Mouse (Mus musculus): ENCODE measurements around the gene Zmynd15. TPM values are rescaled to one million over a fixed set of nuclear protein-coding genes. Genes with fewer than 3 reads are reported as not detected.

Gene Zmynd15
- polyA plus RNA-seq, 1 experiment from 2014 or later: 0.17 TPM

- no peaks in the 10 kb centered on the region for H3K9me3 ChIP-seq (replicated peaks)
- H3K4me2 ChIP-seq: no peak overlapping the region
- H3K4me1 ChIP-seq (replicated peaks): peaks cover 16% of the 10 kb centered on the region
- ATAC-seq (ENCODE audit: low read depth) (no peak), DNase-seq (no peak)
- WGBS (ENCODE audit: insufficient replicate concordance): 12% methylated on average over 1 of the region's 1 CpGs
- H3K4me3 ChIP-seq (replicated peaks): no peak overlapping the region
- no peak overlapping the region for H3K9ac ChIP-seq
- no peaks in the 10 kb centered on the region for H3K27me3 ChIP-seq
- no peak overlapping the region for H3K27ac ChIP-seq
- no peaks in the 10 kb centered on the region for H3K36me3 ChIP-seq
These were observed 11.9 kb upstream of the Zmynd15 start for GRCm38 (mm10) chr11:70447373-70447772.

GRCm38 (mm10) chr11:70450926-70451325 lies 8.3 kb upstream of the Zmynd15 start:
- Histone ChIP-seq H3K4me1 (replicated peaks) (peaks cover 31% of the 10 kb centered on the region), H3K27me3 (no peaks in the 10 kb centered on the region), H3K36me3 (peaks cover 4% of the 10 kb centered on the region), H3K9ac (no peak overlapping the region), H3K4me3 (replicated peaks) (no peak overlapping the region), H3K27ac (no peak overlapping the region), H3K9me3 (replicated peaks) (no peaks in the 10 kb centered on the region), H3K4me2 (peak overlapping the region; percentile 84)
- no peak for DNase-seq
- WGBS (ENCODE audit: insufficient replicate concordance): 76% methylated on average over 2 of the region's 2 CpGs
- ATAC-seq (ENCODE audit: low read depth): no peak

GRCm38 (mm10) chr11:70451797-70452498 lies 7.3 kb upstream of the Zmynd15 start, which contains the start of gene Med11:
Gene Med11 (plus strand): TSS chr11:70451919.
- H3K9me3 ChIP-seq (replicated peaks): no peaks in the 10 kb centered on the region
- peak within 1 kb of the TSS; percentile 84 for H3K4me2 ChIP-seq
- H3K4me1 ChIP-seq (replicated peaks): peaks cover 25% of the 10 kb centered on the region
- H3K36me3 ChIP-seq: peaks cover 4% of the 10 kb centered on the region
- ATAC-seq (ENCODE audit: low read depth): peak; percentile 96
- H3K4me3 ChIP-seq (replicated peaks): peak within 1 kb of the TSS; percentile 69
- peak within 1 kb of the TSS; percentile 77 for H3K9ac ChIP-seq
- under 1% methylated on average over 46 of the region's 46 CpGs for WGBS (ENCODE audit: insufficient replicate concordance)
- peak within 1 kb of the TSS; percentile 87 for H3K27ac ChIP-seq
- H3K27me3 ChIP-seq: no peaks in the 10 kb centered on the region
- DNase-seq: peak; percentile 96

GRCm38 (mm10) chr11:70453261-70454044 lies 5.8 kb upstream of the Zmynd15 start:
- H3K27ac ChIP-seq: peak overlapping the region; percentile 45; the same call in 1 of the 2 replicates
- no peak overlapping the region for H3K9ac ChIP-seq
- no peak for ATAC-seq (ENCODE audit: low read depth)

GRCm38 (mm10) chr11:70459601-70460101 lies 418 bp downstream of the Zmynd15 start, which contains the start of gene Cxcl16:
Gene Cxcl16 (minus strand): TSS chr11:70459984.
- Histone ChIP-seq H3K9ac (peak within 1 kb of the TSS; percentile 43; the same call in 1 of the 2 replicates), H3K36me3 (no peaks in the 10 kb centered on the region), H3K4me2 (peak within 1 kb of the TSS; percentile 72), H3K27me3 (peaks cover 67% of the 10 kb centered on the region), H3K4me1 (replicated peaks) (0 out of 2 replicates have a peak, but pooled peaks cover 13% of the 10 kb centered on the region), H3K4me3 (replicated peaks) (peak within 1 kb of the TSS; percentile 59), H3K27ac (no peak within 1 kb of the TSS), H3K9me3 (replicated peaks) (no peaks in the 10 kb centered on the region)
- no peak for DNase-seq
- WGBS (ENCODE audit: insufficient replicate concordance): 3% methylated on average over 30 of the region's 30 CpGs
- no peak for ATAC-seq (ENCODE audit: low read depth)

More at GRCm38 (mm10) chr11:70453261-70454044, 5.8 kb upstream of the Zmynd15 start:
- Histone ChIP-seq H3K4me1 (replicated peaks) (peaks cover 24% of the 10 kb centered on the region), H3K4me3 (replicated peaks) (no peak overlapping the region; the same call in 1 of the 2 replicates), H3K9me3 (replicated peaks) (no peaks in the 10 kb centered on the region), H3K27me3 (peaks cover 6% of the 10 kb centered on the region), H3K36me3 (peaks cover 4% of the 10 kb centered on the region), H3K4me2 (peak overlapping the region; percentile 84; the same call in 1 of the 2 replicates)
- no peak for DNase-seq
- WGBS (ENCODE audit: insufficient replicate concordance): 69% methylated on average over 9 of the region's 9 CpGs

- H3K27ac ChIP-seq: no peak overlapping the region
- H3K4me2 ChIP-seq: no peak overlapping the region
- no peak overlapping the region for H3K9ac ChIP-seq
- no peaks in the 10 kb centered on the region for H3K9me3 ChIP-seq (replicated peaks)
- DNase-seq (no peak), ATAC-seq (ENCODE audit: low read depth) (no peak)
- H3K4me1 ChIP-seq (replicated peaks): peaks cover 13% of the 10 kb centered on the region; the same call in 1 of the 2 replicates
- H3K4me3 ChIP-seq (replicated peaks): no peak overlapping the region
- 64% methylated on average over 5 of the region's 5 CpGs for WGBS (ENCODE audit: insufficient replicate concordance)
- no peaks in the 10 kb centered on the region for H3K36me3 ChIP-seq
- peaks cover 87% of the 10 kb centered on the region for H3K27me3 ChIP-seq
These were observed 4.7 kb downstream of the Zmynd15 start for GRCm38 (mm10) chr11:70463970-70464369.

GRCm38 (mm10) chr11:70465211-70465610 lies 6.0 kb downstream of the Zmynd15 start:
- Histone ChIP-seq H3K27me3 (peaks cover 75% of the 10 kb centered on the region), H3K4me3 (replicated peaks) (no peak overlapping the region), H3K36me3 (no peaks in the 10 kb centered on the region), H3K4me2 (peak overlapping the region; percentile 46), H3K27ac (no peak overlapping the region), H3K4me1 (replicated peaks) (peaks cover 5% of the 10 kb centered on the region; the same call in 1 of the 2 replicates), H3K9ac (no peak overlapping the region), H3K9me3 (replicated peaks) (no peaks in the 10 kb centered on the region)
- DNase-seq (no peak), ATAC-seq (ENCODE audit: low read depth) (no peak)
- WGBS (ENCODE audit: insufficient replicate concordance): 25% methylated on average over 16 of the region's 16 CpGs

- Histone ChIP-seq H3K9ac (no peak overlapping the region), H3K36me3 (no peaks in the 10 kb centered on the region), H3K4me1 (replicated peaks) (peaks cover 5% of the 10 kb centered on the region; the same call in 1 of the 2 replicates), H3K27ac (no peak overlapping the region), H3K4me3 (replicated peaks) (peak overlapping the region; percentile 11; the same call in 1 of the 2 replicates), H3K4me2 (peak overlapping the region; percentile 46), H3K27me3 (peaks cover 68% of the 10 kb centered on the region), H3K9me3 (replicated peaks) (no peaks in the 10 kb centered on the region)
- no peak for DNase-seq
- WGBS (ENCODE audit: insufficient replicate concordance): 40% methylated on average over 23 of the region's 23 CpGs
- no peak for ATAC-seq (ENCODE audit: low read depth)
These were observed 6.6 kb downstream of the Zmynd15 start for GRCm38 (mm10) chr11:70465824-70466223.

GRCm38 (mm10) chr11:70467902-70468619 lies 8.8 kb downstream of the Zmynd15 start:
- peaks cover 5% of the 10 kb centered on the region; the same call in 1 of the 2 replicates for H3K4me1 ChIP-seq (replicated peaks)
- H3K9ac ChIP-seq: no peak overlapping the region
- no peak for ATAC-seq (ENCODE audit: low read depth)
- no peaks in the 10 kb centered on the region for H3K9me3 ChIP-seq (replicated peaks)
- 39% methylated on average over 5 of the region's 5 CpGs for WGBS (ENCODE audit: insufficient replicate concordance)
- H3K4me3 ChIP-seq (replicated peaks): no peak overlapping the region
- peaks cover 47% of the 10 kb centered on the region for H3K27me3 ChIP-seq
- H3K27ac ChIP-seq: no peak overlapping the region
- no peaks in the 10 kb centered on the region for H3K36me3 ChIP-seq
- no peak for DNase-seq
- no peak overlapping the region for H3K4me2 ChIP-seq

- DNase-seq: no peak
- Histone ChIP-seq H3K27ac (no peak overlapping the region), H3K4me1 (replicated peaks) (peaks cover 8% of the 10 kb centered on the region; the same call in 1 of the 2 replicates), H3K36me3 (no peaks in the 10 kb centered on the region), H3K9ac (no peak overlapping the region), H3K27me3 (peaks cover 30% of the 10 kb centered on the region), H3K4me3 (replicated peaks) (no peak overlapping the region), H3K9me3 (replicated peaks) (no peaks in the 10 kb centered on the region), H3K4me2 (no peak overlapping the region)
- ATAC-seq (ENCODE audit: low read depth): no peak
- WGBS (ENCODE audit: insufficient replicate concordance): 48% methylated on average over 3 of the region's 3 CpGs
These were observed 10.5 kb downstream of the Zmynd15 start for GRCm38 (mm10) chr11:70469764-70470163.

All from liver, embryonic 13.5 days (tissue).